Mouse (Mus musculus): ENCODE measurements around the gene Pnpla5. TPM values are rescaled to one million over a fixed set of nuclear protein-coding genes. Genes with fewer than 3 reads are reported as not detected.
"Not testable (repeated sequence)": the region's sequence is repeated elsewhere in the genome, so short reads cannot be mapped to it uniquely, and the experiment has no call there.

Gene Pnpla5
- polyA plus RNA-seq, 1 experiment from 2014 or later: not detected

DNA sequence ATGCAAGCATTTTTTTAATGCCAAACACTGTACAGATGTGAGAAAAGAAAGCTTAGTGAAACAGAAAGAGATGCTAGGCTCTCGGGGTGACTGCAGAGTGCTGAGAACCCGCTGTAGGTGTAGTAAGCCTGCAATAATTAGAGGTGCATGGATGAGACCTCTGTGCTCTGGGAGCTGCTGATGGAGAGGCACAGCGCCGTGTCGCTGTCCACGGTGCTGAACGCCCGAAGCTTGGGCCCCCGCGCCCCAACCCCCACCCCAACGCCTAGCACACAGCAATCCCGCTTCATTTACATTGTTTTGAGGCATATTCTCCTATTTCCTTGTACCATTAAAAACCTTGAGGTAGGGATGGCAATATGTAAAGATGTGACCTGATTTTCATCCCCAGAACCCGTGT, 14.1 kb downstream of the Pnpla5 start:
- Histone ChIP-seq H3K4me1 (ENCODE audit: control insufficient read depth, insufficient read depth, low read length) (no peaks in the 10 kb centered on the region), H3K9ac (ENCODE audit: low read depth, low read length) (no peak overlapping the region), H3K27me3 (replicated peaks; ENCODE audit: control insufficient read depth, insufficient read depth, low read length) (peaks cover 37% of the 10 kb centered on the region), H3K4me2 (ENCODE audit: low read depth, low read length) (no peak overlapping the region), H3K27ac (replicated peaks; ENCODE audit: low read depth, low read length) (no peak overlapping the region), H3K4me3 (ENCODE audit: low read depth, low read length) (no peak overlapping the region), H3K9me3 (ENCODE audit: control insufficient read depth, low read length) (no peaks in the 10 kb centered on the region), H3K36me3 (ENCODE audit: control insufficient read depth, insufficient read depth, low read length) (no peaks in the 10 kb centered on the region)
- peak; percentile 60 for DNase-seq (ENCODE audit: low spot score)
- WGBS: 4% methylated on average over 13 of the region's 13 CpGs
- ATAC-seq (ENCODE audit: low read depth): no peak

DNA sequence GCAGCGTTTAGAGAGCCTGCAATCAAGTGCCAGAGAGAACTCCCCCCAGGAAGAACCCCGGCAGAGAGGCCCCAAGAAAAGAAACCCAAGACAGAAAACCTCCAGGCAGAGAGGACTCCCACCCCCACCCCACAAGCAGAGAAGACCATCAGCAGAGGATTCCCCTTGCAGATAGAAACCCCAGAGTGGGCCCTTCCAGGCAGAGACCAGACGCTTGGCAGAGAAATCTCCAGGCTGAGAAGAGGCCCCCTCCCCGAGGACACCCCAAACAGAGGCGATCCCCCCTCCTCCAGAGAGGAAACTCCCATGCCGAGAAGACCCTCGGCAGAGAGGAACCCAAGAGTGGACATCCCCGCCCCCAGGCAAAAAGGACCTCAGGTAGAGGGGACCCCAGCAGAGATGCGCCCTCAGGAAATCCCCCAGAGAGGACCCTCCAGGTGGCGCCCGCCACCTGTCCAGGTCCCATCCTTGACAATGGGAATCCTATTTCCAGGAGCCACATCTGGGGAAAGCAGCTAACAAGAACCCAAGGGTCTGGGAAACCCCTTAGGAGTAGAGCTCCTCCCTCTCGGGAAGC, 17.0 kb downstream of the Pnpla5 start:
- Histone ChIP-seq H3K27ac (replicated peaks; ENCODE audit: low read depth, low read length) (no peak overlapping the region), H3K9ac (ENCODE audit: low read depth, low read length) (peak overlapping the region; percentile 60; the same call in 1 of the 2 replicates), H3K36me3 (ENCODE audit: control insufficient read depth, insufficient read depth, low read length) (no peaks in the 10 kb centered on the region), H3K9me3 (ENCODE audit: control insufficient read depth, low read length) (no peaks in the 10 kb centered on the region), H3K4me1 (ENCODE audit: control insufficient read depth, insufficient read depth, low read length) (no peaks in the 10 kb centered on the region), H3K27me3 (replicated peaks; ENCODE audit: control insufficient read depth, insufficient read depth, low read length) (peaks cover 37% of the 10 kb centered on the region), H3K4me2 (ENCODE audit: low read depth, low read length) (peak overlapping the region; percentile 61), H3K4me3 (ENCODE audit: low read depth, low read length) (peak overlapping the region; percentile 41)
- 7% methylated on average over 11 of the region's 12 CpGs for whole genome bisulfite sequencing
- DNase-seq (ENCODE audit: low spot score): no peak
- peak; percentile 42 for ATAC-seq (ENCODE audit: low read depth)

- no peaks in the 10 kb centered on the region for H3K4me1 ChIP-seq (ENCODE audit: control insufficient read depth, insufficient read depth, low read length)
- H3K4me2 ChIP-seq (ENCODE audit: low read depth, low read length): peak within 1 kb of the TSS; percentile 61
- WGBS: 2% methylated on average over 35 of the region's 77 CpGs
- no peak for DNase-seq (ENCODE audit: low spot score)
- no peak within 1 kb of the TSS for H3K27ac ChIP-seq (replicated peaks; ENCODE audit: low read depth, low read length)
- no peaks in the 10 kb centered on the region for H3K9me3 ChIP-seq (ENCODE audit: control insufficient read depth, low read length)
- peak within 1 kb of the TSS; percentile 60 for H3K9ac ChIP-seq (ENCODE audit: low read depth, low read length)
- peak within 1 kb of the TSS; percentile 41 for H3K4me3 ChIP-seq (ENCODE audit: low read depth, low read length)
- peaks cover 37% of the 10 kb centered on the region for H3K27me3 ChIP-seq (replicated peaks; ENCODE audit: control insufficient read depth, insufficient read depth, low read length)
- H3K36me3 ChIP-seq (ENCODE audit: control insufficient read depth, insufficient read depth, low read length): no peaks in the 10 kb centered on the region
- peak; percentile 58; the same call in 1 of the 2 replicates for ATAC-seq (ENCODE audit: low read depth)
Observed at GRCm38 (mm10) chr15:84105105-84105923, 17.7 kb downstream of the Pnpla5 start, which contains the start of gene Sult4a1. Gene Sult4a1, minus strand, starts transcription at chr15:84105754.

DNA sequence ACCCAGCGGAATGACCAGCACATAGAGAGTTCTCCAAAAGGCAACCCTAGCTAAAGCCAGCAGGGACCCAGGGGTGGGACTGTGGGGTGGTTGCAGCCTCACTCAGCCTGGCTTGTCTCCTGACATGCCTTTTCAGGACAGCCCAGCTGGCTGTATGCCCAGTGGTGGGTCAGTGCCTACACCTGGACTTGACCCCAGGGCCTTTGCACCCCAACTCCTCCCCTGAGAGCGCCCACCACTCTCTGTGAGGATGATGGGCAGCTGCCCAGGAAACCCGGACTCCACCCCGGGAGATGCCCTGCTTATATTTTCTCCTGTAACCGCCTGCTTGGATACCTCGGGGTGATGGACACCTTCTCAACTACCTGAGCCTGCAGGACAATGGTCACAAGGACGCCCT, 18.3 kb downstream of the Pnpla5 start:
- Histone ChIP-seq H3K27ac (replicated peaks; ENCODE audit: low read depth, low read length) (no peak overlapping the region), H3K4me1 (ENCODE audit: control insufficient read depth, insufficient read depth, low read length) (no peaks in the 10 kb centered on the region), H3K27me3 (replicated peaks; ENCODE audit: control insufficient read depth, insufficient read depth, low read length) (peaks cover 37% of the 10 kb centered on the region), H3K4me3 (ENCODE audit: low read depth, low read length) (peak overlapping the region; percentile 41; the same call in 1 of the 2 replicates), H3K4me2 (ENCODE audit: low read depth, low read length) (peak overlapping the region; percentile 61), H3K36me3 (ENCODE audit: control insufficient read depth, insufficient read depth, low read length) (no peaks in the 10 kb centered on the region), H3K9me3 (ENCODE audit: control insufficient read depth, low read length) (no peaks in the 10 kb centered on the region), H3K9ac (ENCODE audit: low read depth, low read length) (no peak overlapping the region)
- DNase-seq (ENCODE audit: low spot score): no peak
- no peak for ATAC-seq (ENCODE audit: low read depth)
- WGBS: 78% methylated on average over 7 of the region's 7 CpGs

DNA sequence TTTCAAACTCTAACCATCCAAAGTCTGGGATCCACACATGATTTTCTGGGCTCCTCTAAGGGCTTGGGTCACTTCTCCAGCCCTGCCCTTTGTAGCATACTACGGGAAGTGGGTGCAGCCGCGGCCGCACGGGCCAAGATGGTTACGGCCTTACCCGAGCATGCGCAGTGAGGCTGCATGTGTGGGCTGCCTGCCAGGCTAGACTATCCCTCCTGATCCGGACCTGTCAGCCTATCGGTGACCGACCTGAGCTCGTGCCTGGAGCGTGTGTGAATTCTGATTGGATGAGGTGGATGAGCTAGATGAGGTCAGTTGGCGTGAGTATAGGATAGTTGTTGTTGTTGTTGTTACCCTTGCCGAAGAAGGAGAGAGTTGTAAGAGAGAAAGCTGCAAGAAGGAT, 25.4 kb downstream of the Pnpla5 start:
- 85% methylated on average over 15 of the region's 15 CpGs for WGBS
- not testable (repeated sequence) for H3K4me3 ChIP-seq (ENCODE audit: low read depth, low read length); H3K9ac ChIP-seq (ENCODE audit: low read depth, low read length); ATAC-seq (ENCODE audit: low read depth); H3K36me3 ChIP-seq (ENCODE audit: control insufficient read depth, insufficient read depth, low read length); H3K27ac ChIP-seq (replicated peaks; ENCODE audit: low read depth, low read length); H3K4me1 ChIP-seq (ENCODE audit: control insufficient read depth, insufficient read depth, low read length); H3K4me2 ChIP-seq (ENCODE audit: low read depth, low read length); DNase-seq (ENCODE audit: low spot score); H3K9me3 ChIP-seq (ENCODE audit: control insufficient read depth, low read length); H3K27me3 ChIP-seq (replicated peaks; ENCODE audit: control insufficient read depth, insufficient read depth, low read length)

GRCm38 (mm10) chr15:84096051-84096450, 26.9 kb downstream of the Pnpla5 start:
- H3K4me3 ChIP-seq (ENCODE audit: low read depth, low read length): no peak overlapping the region
- 88% methylated on average over 8 of the region's 8 CpGs for WGBS
- H3K9ac ChIP-seq (ENCODE audit: low read depth, low read length): no peak overlapping the region
- no peaks in the 10 kb centered on the region for H3K27me3 ChIP-seq (replicated peaks; ENCODE audit: control insufficient read depth, insufficient read depth, low read length)
- H3K4me2 ChIP-seq (ENCODE audit: low read depth, low read length): no peak overlapping the region
- no peaks in the 10 kb centered on the region for H3K36me3 ChIP-seq (ENCODE audit: control insufficient read depth, insufficient read depth, low read length)
- H3K4me1 ChIP-seq (ENCODE audit: control insufficient read depth, insufficient read depth, low read length): no peaks in the 10 kb centered on the region
- ATAC-seq (ENCODE audit: low read depth): no peak
- no peak for DNase-seq (ENCODE audit: low spot score)
- no peak overlapping the region for H3K27ac ChIP-seq (replicated peaks; ENCODE audit: low read depth, low read length)
- H3K9me3 ChIP-seq (ENCODE audit: control insufficient read depth, low read length): no peaks in the 10 kb centered on the region

GRCm38 (mm10) chr15:84094921-84095320, 28.1 kb downstream of the Pnpla5 start:
- H3K9me3 ChIP-seq (ENCODE audit: control insufficient read depth, low read length): no peaks in the 10 kb centered on the region
- H3K27me3 ChIP-seq (replicated peaks; ENCODE audit: control insufficient read depth, insufficient read depth, low read length): no peaks in the 10 kb centered on the region
- 43% methylated on average over 7 of the region's 7 CpGs for WGBS
- no peak overlapping the region for H3K4me3 ChIP-seq (ENCODE audit: low read depth, low read length)
- H3K4me2 ChIP-seq (ENCODE audit: low read depth, low read length): no peak overlapping the region
- DNase-seq (ENCODE audit: low spot score) (no peak), ATAC-seq (ENCODE audit: low read depth) (no peak)
- H3K27ac ChIP-seq (replicated peaks; ENCODE audit: low read depth, low read length): no peak overlapping the region
- H3K4me1 ChIP-seq (ENCODE audit: control insufficient read depth, insufficient read depth, low read length): no peaks in the 10 kb centered on the region
- no peaks in the 10 kb centered on the region for H3K36me3 ChIP-seq (ENCODE audit: control insufficient read depth, insufficient read depth, low read length)
- H3K9ac ChIP-seq (ENCODE audit: low read depth, low read length): no peak overlapping the region

GRCm38 (mm10) chr15:84086775-84087174, 36.2 kb downstream of the Pnpla5 start:
- Histone ChIP-seq H3K9me3 (ENCODE audit: control insufficient read depth, low read length) (no peaks in the 10 kb centered on the region), H3K4me2 (ENCODE audit: low read depth, low read length) (no peak overlapping the region), H3K4me3 (ENCODE audit: low read depth, low read length) (no peak overlapping the region), H3K27ac (replicated peaks; ENCODE audit: low read depth, low read length) (no peak overlapping the region), H3K4me1 (ENCODE audit: control insufficient read depth, insufficient read depth, low read length) (no peaks in the 10 kb centered on the region), H3K36me3 (ENCODE audit: control insufficient read depth, insufficient read depth, low read length) (no peaks in the 10 kb centered on the region), H3K9ac (ENCODE audit: low read depth, low read length) (no peak overlapping the region), H3K27me3 (replicated peaks; ENCODE audit: control insufficient read depth, insufficient read depth, low read length) (no peaks in the 10 kb centered on the region)
- ATAC-seq (ENCODE audit: low read depth) (no peak), DNase-seq (ENCODE audit: low spot score) (no peak)
- 55% methylated on average over 9 of the region's 9 CpGs for WGBS
